Mouse (Mus musculus) layer of hippocampus, postnatal 14 days (tissue): ENCODE measurements around the gene Taldo1. TPM values are rescaled to one million over a fixed set of nuclear protein-coding genes. Genes with fewer than 3 reads are reported as not detected.

Experiments used
- DNase-seq, 2 experiments: peaks; one replicate each; pipeline ENCODE4 v3.0.0; 2021 to 2022; ENCODE audit warnings: low spot score in 2 of 2, mixed read lengths in 1 of 2
- total RNA-seq, 2 experiments: library from RNA; stranded (reverse); gene quantifications; 2 replicates each; pipeline ENCODE4 v1.2.3; 2021

Gene Taldo1
- total RNA-seq, 2 experiments from 2014 or later, result 129 to 140 TPM

GRCm38 (mm10) chr7:141418970-141419369 is 27.0 kb downstream of the Taldo1 start:
- DNase-seq, result no peak

GRCm38 (mm10) chr7:141420030-141420702 is 28.2 kb downstream of the Taldo1 start:
- DNase-seq, result no peak

- DNase-seq, result no peak
Measured at GRCm38 (mm10) chr7:141423811-141424210, 31.8 kb downstream of the Taldo1 start.

DNA sequence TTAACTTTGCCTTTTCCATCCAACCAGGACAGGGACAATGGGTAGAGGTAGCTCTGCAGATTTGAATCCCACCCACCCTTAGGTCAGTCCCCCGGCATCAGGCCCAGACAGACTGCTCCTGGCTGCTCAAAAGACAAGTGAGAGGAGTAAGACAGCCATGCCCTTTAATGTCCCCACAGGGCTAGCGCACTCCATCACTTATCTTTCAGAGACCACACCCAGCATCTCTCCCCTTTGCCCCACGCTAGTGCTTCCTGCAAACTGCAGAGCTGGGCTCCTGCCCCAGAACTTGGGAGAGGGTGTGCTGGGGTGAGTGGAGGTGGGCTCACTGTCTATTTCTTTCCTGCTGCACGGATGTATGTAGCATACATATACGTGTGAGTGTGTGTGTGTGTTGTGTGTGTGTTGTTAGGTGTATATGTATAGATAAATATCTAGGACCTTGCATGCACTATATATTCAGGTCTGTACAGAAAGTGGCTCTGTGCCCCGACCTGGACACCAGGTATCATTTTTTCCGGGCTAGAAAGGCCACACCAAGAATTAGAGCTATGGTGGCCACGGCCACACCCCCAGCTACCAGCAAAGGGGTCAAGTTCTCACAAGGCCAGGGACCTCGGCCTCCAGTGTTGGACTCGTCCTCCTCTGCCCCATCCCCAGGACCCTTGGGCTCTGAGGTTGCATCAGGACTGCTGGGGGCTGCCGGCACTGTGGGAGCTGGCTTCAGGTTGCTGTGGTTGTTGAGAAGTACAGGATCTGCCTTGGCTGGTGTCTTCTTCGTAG is 35.1 kb downstream of the Taldo1 start:
- DNase-seq, result no peak

GRCm38 (mm10) chr7:141428701-141429100 is 36.7 kb downstream of the Taldo1 start:
- DNase-seq, result no peak

- peak; percentile 81 to 88 for DNase-seq
Measured at GRCm38 (mm10) chr7:141429310-141429709, 37.3 kb downstream of the Taldo1 start, which contains the start of gene Cend1. Cend1 (minus strand) TSS chr7:141429491.

DNA sequence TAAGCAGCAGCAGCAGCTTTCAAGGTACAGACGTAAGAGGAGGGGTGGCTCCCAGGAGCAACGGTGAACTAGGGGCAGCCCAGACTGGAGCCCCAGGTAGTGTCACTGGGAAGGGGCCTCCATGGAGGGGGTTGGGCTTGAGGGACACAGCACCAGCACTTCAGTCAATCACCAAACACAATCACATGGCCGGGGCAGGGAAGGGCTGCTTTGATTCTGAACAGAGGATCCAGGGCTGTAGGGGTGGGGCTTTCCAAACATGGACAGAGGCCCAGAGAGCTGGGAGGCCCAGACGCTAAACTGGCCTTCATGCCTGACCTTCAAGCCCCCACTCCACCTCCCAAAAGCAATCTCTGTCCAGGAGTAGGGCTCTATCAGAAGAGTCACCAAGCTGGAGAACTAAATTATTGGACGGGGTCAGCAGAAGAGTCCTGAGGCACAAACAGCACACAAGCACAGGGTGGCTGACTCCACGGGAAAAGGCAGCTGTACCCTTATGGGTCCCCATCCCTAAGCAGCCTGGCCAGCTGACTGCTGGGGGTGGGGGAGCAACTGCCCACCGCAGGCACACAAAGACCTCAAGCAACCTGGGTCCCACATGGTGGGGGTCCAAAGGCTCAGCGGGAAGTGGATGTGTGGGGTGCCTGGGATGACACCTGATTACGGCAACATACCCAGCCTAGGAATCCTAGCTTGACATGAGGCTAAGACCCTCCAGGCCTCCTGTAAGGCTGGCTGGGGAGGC is 38.0 kb downstream of the Taldo1 start:
- no peak for DNase-seq

GRCm38 (mm10) chr7:141430585-141431240 is 38.7 kb downstream of the Taldo1 start:
- no peak for DNase-seq

DNA sequence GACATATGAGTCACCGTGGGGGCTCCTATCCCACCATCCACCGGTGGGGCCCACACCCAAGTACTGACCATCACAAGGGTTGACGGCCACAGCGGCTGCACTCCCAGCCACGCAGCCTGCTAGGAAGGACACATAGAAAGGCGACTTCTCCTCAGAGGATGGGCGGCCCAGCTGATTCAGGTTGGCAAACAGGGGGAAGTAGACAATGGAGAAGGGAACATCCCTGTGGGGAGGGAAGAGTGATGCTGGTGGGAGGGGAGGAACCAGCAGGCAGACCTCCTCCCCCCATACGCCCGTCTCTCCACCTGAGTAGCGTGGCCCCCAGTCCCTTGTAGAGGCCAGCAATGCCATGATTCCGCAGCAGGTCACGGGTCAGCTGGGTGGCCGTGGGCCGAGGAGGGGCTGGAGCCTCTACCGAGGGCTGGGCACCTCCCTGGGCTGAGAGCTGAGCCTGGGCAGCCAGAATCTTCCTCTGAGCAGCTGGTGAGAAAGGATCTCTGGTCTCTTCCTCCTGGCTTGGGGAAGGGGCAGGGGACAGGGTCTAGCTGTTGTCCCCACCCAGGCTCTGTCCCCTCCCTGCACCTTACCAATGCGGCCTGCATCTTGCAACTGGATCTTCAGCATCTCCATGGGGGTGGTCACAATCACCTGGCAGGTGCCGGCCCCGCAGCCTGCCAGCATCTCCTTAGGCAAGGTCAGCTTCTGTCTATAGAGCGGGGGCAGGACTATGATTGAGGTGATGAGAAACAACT is 39.6 kb downstream of the Taldo1 start:
- no peak for DNase-seq

DNA sequence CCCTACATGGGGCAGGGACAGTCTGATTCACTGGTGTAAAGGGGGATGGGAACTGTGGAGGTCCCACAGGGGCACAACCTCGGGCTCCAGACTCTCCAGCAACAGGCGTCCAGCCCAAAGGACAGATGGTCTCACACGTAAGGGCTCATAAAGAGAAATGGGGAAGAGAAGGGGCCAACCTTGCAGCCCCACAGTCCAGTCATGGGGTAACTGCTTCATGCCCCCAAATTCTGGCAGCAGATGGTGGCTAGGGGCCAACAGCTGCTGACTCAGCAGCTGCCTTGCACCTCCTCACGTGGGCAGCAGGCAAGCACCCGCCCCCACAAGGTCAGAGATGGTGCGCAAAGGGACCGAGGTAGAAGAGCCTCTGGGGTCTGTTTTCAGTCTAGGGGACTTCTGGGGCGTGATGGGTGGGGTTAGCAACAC is 40.2 kb downstream of the Taldo1 start:
- no peak for DNase-seq

DNA sequence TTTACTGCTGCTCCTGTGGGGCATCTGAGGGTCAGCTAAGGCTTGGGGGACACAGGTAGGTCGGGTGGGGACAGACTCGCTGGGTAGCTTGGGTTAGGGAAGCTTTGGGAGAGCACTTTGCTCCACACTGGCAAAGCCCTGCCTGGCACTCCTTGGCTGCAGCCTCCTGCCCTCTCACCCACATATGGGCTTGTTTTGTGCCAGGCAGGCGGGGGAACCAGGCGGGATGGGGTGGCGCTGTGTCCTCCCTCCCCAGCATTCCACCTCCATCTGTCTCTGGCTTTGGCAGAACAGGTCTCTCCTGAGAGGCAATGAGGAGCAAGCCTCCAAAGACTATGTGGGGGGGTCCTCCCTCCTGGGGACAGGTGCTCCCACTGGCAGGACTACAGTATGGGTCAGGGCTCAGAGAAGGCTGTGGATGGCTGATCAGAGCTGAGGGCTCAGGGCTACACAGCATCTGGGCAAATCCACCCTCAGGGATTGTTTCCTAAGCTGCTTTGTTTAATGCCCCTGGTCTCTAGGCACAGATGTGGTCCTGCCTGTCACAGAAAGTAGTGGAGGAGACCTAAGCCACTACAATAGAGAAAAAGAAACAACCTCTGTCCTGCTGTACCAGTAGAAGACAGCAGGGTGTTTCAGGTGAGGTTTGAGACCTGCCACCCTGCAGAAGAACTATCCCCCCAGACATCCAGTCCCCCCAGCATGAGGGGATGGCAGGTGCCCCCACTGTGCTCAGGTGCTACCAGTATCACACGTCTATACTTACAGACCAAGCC is 40.9 kb downstream of the Taldo1 start:
- no peak for DNase-seq

DNA sequence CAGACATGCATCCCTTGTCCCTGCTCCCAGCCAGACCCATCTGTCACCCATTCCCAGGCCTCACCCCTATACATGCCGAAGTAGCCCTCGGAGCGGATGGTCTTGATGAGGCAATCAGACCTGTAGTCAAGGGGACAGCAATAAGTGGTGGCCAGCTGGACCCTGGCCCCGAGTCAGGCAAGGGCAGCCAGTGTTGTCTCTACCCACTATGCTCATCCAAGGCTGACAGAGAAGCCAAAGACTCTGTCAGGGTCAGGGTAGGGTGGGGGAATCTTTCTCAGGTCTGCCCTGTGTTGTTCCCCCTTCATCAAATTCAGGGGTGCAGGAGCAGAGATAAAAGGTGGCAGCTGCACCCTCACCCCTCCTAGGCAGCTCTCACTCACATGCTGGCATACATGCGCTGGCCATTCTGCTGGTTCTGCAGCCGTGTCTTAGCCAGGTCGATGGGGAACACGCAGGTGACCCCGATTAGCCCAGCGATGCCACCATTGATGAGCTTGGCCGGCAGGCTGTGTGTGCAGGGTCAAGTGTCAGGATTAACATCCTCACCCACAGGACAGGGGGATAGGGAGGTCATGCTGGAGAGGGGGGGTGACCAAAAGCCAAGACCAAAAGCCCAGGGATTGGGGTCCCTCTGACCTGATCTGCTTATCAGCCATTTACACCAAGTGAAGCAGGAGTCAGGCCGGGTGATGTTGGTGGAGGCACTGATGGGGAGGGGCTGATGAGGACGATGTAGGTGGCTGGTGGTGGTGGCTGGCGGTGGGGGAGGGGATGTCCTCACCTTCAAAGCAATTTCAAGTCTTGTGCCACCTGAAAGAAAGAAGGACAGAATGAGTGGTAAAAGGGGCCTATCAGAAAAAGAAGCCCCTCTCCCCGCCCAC is 41.8 kb downstream of the Taldo1 start:
- no peak for DNase-seq

DNA sequence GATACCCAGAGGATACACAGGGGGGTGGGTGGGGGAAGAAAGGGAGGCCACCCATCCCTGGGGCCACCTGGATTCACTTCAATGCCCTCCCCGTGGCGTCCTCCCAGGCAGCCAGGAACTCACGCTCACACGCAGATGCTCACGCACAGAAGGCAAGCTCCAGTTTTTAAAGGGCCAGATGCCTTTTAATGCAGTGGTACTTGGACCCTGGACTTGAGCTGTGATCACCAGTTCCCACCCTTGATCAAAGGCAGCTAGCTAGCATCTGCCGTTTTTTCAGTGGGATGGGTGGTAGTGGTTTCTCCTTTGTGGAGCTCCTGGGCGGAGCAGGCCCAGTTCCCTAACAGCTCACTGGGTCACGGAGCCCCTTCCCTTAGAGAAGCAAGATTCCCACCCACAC is 42.5 kb downstream of the Taldo1 start:
- DNase-seq, result peak; percentile 70 to 78

DNA sequence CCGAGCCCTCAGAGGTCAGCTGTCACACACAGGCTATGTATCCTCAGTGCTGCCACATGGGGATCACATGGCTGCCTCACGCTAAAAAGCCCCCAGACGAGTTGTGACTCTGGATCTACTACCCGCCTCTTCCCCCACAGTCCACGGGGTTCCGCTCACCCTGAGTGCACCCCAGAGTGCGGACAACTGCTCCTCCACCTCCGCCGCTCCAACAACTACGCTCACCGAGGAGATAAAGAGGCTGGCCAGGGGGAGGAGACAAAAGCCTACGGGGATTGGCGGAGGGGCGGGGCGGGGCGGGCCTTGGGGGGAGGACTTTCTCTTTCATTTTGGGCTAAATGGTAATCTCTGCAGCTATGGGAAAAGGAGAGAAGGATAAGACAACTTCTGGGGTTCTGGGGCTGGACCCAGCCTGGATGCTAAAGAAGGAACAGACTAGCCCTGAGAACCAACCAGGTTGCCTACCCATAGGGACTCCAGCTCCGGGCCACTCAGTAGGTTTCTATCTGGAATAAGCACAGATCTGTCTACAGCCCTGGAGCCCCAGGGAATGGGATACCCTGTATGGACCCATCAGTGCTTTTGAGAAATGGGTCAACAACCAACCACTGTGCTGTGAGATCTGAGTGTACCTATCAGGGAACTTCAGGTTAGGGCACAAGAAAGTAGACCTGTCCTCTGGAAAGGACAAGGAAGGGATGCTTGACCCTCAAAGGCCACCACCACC is 43.3 kb downstream of the Taldo1 start:
- peak in 1 of 2 experiments; percentile 61 for DNase-seq

DNA sequence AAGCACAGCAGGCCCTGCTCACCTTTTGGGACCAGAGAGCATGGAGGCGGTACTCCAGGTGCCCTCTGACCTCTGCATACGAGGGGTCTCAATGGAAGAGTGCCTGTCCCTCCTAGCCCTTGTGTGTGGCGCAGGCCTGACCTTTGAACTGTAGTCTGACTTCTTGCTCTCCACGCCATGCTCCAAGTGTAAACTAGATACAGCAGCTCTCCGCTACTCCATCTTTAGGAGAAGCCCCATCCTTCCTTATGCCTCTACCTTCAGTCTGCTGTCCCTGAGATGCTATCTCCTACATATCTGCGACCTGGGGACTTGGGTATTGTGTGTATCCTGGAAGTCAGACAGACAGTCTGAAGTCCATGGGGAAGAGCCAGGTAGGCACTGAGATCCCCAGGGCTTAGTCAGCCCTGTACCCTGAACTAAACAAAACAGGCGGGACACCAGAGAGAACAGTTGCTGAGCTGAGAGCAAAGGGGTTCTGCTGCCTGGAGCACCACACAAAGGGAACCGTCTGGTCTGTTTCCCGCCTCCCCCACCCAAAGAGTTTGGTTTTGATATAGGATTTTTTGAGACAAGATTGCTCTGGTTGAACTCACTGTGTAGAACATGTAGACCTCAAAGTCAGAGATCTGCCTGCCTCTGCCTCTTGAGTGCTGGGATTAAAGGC is 44.0 kb downstream of the Taldo1 start:
- DNase-seq, result no peak

DNA sequence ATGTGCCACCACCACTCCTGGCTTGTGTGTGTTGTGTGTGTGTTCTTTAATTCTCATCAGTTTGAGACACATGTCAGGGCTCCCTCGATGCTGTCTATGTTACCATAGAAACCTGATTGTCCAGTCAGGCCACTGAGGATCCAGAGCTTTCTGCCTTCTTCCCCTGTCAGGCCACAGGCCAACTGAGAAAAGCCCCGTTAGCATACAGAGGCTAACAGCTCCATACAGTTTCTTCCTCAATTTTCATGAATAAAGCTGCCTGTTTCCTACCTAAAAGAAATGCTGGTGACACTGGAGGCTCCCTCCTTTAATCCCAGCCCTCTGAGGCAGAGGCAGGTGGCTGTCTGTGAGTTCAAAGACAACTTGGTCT is 44.5 kb downstream of the Taldo1 start:
- no peak for DNase-seq
